ENCODE assay signal across 28 mouse cellular contexts in the genomic region with DNA sequence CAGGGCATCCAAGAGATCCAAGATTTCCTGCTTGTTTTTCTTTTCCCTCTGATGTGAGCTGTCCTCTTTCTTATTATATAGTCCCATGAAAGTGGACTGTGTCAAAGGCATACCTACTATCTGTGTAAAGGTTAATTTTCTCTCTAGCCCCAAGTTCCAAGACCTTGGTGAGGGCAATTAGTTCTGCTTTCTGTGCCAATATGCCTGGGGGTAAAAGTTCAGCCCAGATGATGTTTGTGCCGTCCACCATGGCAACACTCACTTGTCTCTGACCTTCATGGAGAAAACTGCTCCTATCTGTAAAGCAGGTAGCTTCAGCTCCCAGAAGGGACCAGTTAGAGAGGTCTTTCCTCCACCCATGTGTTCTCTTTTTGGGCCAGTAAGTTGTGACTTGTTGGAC.
"Had no signal": no experiment of that assay in that cellular context is flagged by ENCODE, and none has a peak within 500 bp of the region (broad histone marks: within the 10 kb centered on the region; RNA-seq: fewer than 3 reads in every experiment).

No protein-coding gene starts in this region.

- ATAC-seq: forebrain, embryonic 13.5 days; forebrain, embryonic 14.5 days; forebrain, embryonic 15.5 days; forebrain, embryonic 16.5 days; forebrain, postnatal 0 days had no signal

- H3K4me1 ChIP-seq: embryonic facial prominence, embryonic 10.5 days; embryonic facial prominence, embryonic 12.5 days; embryonic facial prominence, embryonic 13.5 days; embryonic facial prominence, embryonic 15.5 days; forebrain, embryonic 10.5 days; forebrain, embryonic 12.5 days; forebrain, embryonic 13.5 days; forebrain, embryonic 15.5 days had no signal

- H3K36me3 ChIP-seq: embryonic facial prominence, embryonic 10.5 days; embryonic facial prominence, embryonic 12.5 days; embryonic facial prominence, embryonic 13.5 days; embryonic facial prominence, embryonic 15.5 days; forebrain, embryonic 10.5 days; forebrain, embryonic 12.5 days; forebrain, embryonic 15.5 days had no signal

- H3K9me3 ChIP-seq: embryonic facial prominence, embryonic 10.5 days; embryonic facial prominence, embryonic 12.5 days; embryonic facial prominence, embryonic 13.5 days; embryonic facial prominence, embryonic 15.5 days; forebrain, embryonic 10.5 days; forebrain, embryonic 12.5 days; forebrain, embryonic 13.5 days; forebrain, embryonic 15.5 days had no signal

- H3K4me3 ChIP-seq: embryonic facial prominence, embryonic 10.5 days; embryonic facial prominence, embryonic 12.5 days; embryonic facial prominence, embryonic 13.5 days; embryonic facial prominence, embryonic 15.5 days; erythroblast, embryonic 14.5 days; forebrain, embryonic 10.5 days; forebrain, embryonic 12.5 days; forebrain, embryonic 13.5 days; forebrain, embryonic 15.5 days; gastrocnemius, adult 2 months had no signal

- H3K9ac ChIP-seq: embryonic facial prominence, embryonic 12.5 days; embryonic facial prominence, embryonic 13.5 days; embryonic facial prominence, embryonic 15.5 days; forebrain, embryonic 12.5 days; forebrain, embryonic 13.5 days; forebrain, embryonic 15.5 days; forebrain, postnatal 0 days had no signal

- H3K27ac ChIP-seq: embryonic facial prominence, embryonic 10.5 days; embryonic facial prominence, embryonic 12.5 days; embryonic facial prominence, embryonic 13.5 days; embryonic facial prominence, embryonic 15.5 days; forebrain, embryonic 10.5 days; forebrain, embryonic 12.5 days; forebrain, embryonic 13.5 days; forebrain, embryonic 15.5 days; gastrocnemius, adult 2 months had no signal

- H3K27me3 ChIP-seq: embryonic facial prominence, embryonic 12.5 days; embryonic facial prominence, embryonic 13.5 days; embryonic facial prominence, embryonic 15.5 days; forebrain, embryonic 12.5 days; forebrain, embryonic 13.5 days; forebrain, embryonic 15.5 days had no signal

- DNase-seq: cerebellum, adult 18-20 months; cerebellum, adult 2 months; cerebellum, adult 8-10 months; cerebellum, adult 9-10 months; cerebellum, adult 9-11 months; cerebellum, postnatal 10 days; cerebellum, postnatal 14 days; cerebellum, postnatal 25 days; cerebellum, postnatal 36 days; embryo, embryonic 11 days; forebrain, postnatal 0 days; gastrocnemius, adult 2 months; gastrocnemius, postnatal 10 days; gastrocnemius, postnatal 14 days; gastrocnemius, postnatal 25 days; gastrocnemius, postnatal 36 days; heart, adult 11 months had no signal

- H3K4me2 ChIP-seq: embryonic facial prominence, embryonic 12.5 days; embryonic facial prominence, embryonic 13.5 days; embryonic facial prominence, embryonic 15.5 days; forebrain, embryonic 12.5 days; forebrain, embryonic 13.5 days; forebrain, embryonic 15.5 days had no signal
